Mouse (Mus musculus) small intestine, adult 2 months (tissue): ENCODE data around the gene Olfr521. TPM values are rescaled to one million over a fixed set of nuclear protein-coding genes. Genes with fewer than 3 reads are reported as not detected.
"Not testable (repeated sequence)": the region's sequence is repeated elsewhere in the genome, so short reads cannot be mapped to it uniquely, and the experiment has no call there.

Experiments
- H3K27ac ChIP-seq: fragments of 200-500 bp; 2 replicates; pipeline ENCODE4 v1.5.1; 2012; ENCODE audit warnings: low read depth, low read length, control low read depth, inconsistent platforms; ENCODE audit not compliant: insufficient read depth
- H3K27me3 ChIP-seq: fragments of 200-500 bp; 2 replicates; pipeline ENCODE4 v1.6.1; 2012; ENCODE audit warnings: mild to moderate bottlenecking, moderate library complexity, low read length, inconsistent platforms; ENCODE audit not compliant: control insufficient read depth, insufficient read depth
- H3K36me3 ChIP-seq: fragments of 200-500 bp; 2 replicates; pipeline ENCODE4 v1.6.1; 2012; ENCODE audit warnings: mild to moderate bottlenecking, low read length, control low read depth, inconsistent platforms; ENCODE audit not compliant: control insufficient read depth, insufficient read depth
- H3K4me1 ChIP-seq: fragments of 200-500 bp; 2 replicates; pipeline ENCODE4 v1.6.1; 2012; ENCODE audit warnings: low read length, inconsistent platforms, mixed read lengths; ENCODE audit not compliant: control insufficient read depth, insufficient read depth, insufficient read length
- H3K4me3 ChIP-seq: fragments of 200-500 bp; 2 replicates; pipeline ENCODE4 v1.5.1; 2012; ENCODE audit warnings: low read depth, mild to moderate bottlenecking, control low read depth, inconsistent platforms, low read length, moderate library complexity
- CTCF ChIP-seq: fragments of 200-500 bp; IDR thresholded peaks from 2 replicates; pipeline ENCODE4 v1.5.1; 2012; ENCODE audit warnings: low read depth, mild to moderate bottlenecking, control low read depth, inconsistent platforms, low read length, moderate library complexity, mixed read lengths; ENCODE audit not compliant: insufficient replicate concordance, insufficient read length; ENCODE audit errors: extremely low read depth
- POLR2A ChIP-seq: fragments of 200-500 bp; IDR thresholded peaks from 2 replicates; pipeline ENCODE4 v1.6.1; 2012; ENCODE audit warnings: low read depth, mild to moderate bottlenecking, control low read depth, inconsistent platforms, low read length, moderate library complexity
- WGBS: fragments of 180-500 bp; shearing (Covaris S2); methylation state at CpG from one replicate; pipeline ENCODE4 v1.1.7; 2018; 5-methylcytosine and 5-hydroxymethylcytosine counted together
- polyA plus RNA-seq: library from polyadenylated mRNA; depleted of rRNA; stranded (reverse); fragments of >200 nt; gene quantifications from 2 replicates; pipeline ENCODE4 v1.2.3, GENCODE M21; 2012; rRNA removed

Gene Olfr521
- polyA plus RNA-seq, 1 experiment, result not detected

DNA sequence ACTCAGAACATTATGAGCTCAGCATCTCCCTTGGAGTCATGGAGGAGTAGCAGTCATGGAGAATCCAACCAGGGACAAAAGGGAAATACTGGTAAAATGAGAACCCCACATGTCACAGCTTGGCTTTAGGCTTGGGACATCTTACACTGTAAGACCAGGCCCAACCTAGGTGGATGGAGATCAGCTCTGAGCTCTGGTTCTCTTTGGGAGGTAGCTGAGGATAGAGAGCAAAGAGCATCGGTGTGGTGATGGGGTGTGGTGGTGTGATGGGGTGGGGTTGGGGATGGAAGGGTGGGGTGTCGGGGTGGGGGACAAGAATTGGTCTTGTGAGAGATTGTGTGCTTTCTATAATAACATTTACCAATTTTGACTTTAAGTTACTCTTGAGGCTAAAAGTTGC is 47.5 kb downstream of the Olfr521 start:
- Histone ChIP-seq H3K27me3 (no peaks in the 10 kb centered on the region), H3K27ac (no peak overlapping the region), H3K36me3 (peaks cover 3% of the 10 kb centered on the region; the same call in 1 of the 2 replicates), H3K4me1 (no peaks in the 10 kb centered on the region), H3K4me3 (no peak overlapping the region)
- TF ChIP-seq POLR2A, result no peak
- 91% methylated on average over 2 of the region's 2 CpGs for WGBS

GRCm38 (mm10) chr7:99811661-99812060 is 48.4 kb downstream of the Olfr521 start:
- Histone ChIP-seq H3K27me3 (no peaks in the 10 kb centered on the region), H3K36me3 (peaks cover 3% of the 10 kb centered on the region; the same call in 1 of the 2 replicates), H3K27ac (no peak overlapping the region), H3K4me1 (no peaks in the 10 kb centered on the region), H3K4me3 (no peak overlapping the region)
- TF ChIP-seq POLR2A (no peak), CTCF (no peak)
- WGBS, result 40% methylated on average over 4 of the region's 4 CpGs

DNA sequence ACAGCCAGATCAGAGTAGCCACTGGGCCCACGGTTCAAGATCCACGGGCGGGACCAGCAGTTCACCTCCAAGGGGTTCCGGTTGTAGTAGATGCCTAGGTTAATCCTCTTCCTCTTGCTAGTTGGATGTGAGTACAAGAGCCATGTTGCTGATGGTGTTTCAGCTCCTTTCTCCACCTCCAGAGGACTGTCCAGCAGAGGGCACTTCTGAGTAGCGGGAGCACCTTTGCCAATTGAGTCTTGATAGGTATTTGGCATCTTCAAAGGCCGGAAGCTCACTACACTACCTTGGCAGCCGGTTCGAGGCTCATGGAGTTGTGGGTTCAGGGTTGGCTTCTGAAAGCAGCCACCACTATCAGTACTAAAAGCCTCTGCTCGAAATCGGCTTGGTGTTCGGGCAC is 50.1 kb downstream of the Olfr521 start:
- 94% methylated on average over 11 of the region's 11 CpGs for WGBS
- TF ChIP-seq POLR2A, result no peak
- no peak for TF ChIP-seq CTCF
- Histone ChIP-seq H3K27me3 (no peaks in the 10 kb centered on the region), H3K4me1 (no peaks in the 10 kb centered on the region), H3K27ac (no peak overlapping the region), H3K36me3 (peaks cover 3% of the 10 kb centered on the region; the same call in 1 of the 2 replicates), H3K4me3 (no peak overlapping the region)

DNA sequence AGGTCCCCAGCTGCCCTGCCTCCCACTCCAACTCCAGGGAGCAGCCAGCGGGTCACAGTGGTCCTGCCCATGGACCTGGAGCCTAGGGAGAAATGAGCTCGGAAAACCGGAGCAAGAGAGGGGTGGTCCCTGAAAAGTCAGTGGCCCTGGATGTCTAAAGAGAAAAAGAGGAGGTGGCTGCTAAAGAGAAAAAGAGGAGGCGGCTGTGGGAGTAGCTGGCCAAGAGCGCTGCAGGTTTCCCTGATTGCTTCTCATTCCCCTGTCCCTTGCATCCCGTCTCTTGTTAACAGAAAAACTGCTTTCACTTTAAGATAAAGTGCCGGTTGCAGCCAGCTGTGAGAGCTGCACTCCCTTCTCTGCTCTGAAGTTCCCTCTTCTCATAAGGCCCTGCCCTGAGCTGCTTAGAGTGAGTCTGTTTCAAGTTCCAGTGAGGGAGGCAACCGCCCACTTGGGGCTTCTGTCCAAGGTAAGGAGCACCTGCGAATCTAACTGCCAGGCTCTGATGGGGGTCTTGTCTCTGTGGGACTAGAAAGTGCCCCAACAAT is 54.9 kb downstream of the Olfr521 start:
- H3K27me3 ChIP-seq, H3K4me1 ChIP-seq, H3K36me3 ChIP-seq: not testable (repeated sequence)
- H3K27ac ChIP-seq, result 0 out of 2 replicates have a peak overlapping the region, but pooled peaks have one; percentile 57
- WGBS, result 33% methylated on average over 9 of the region's 9 CpGs
- H3K4me3 ChIP-seq, result peak overlapping the region; percentile 16

Other genes with a start within 250 kb of the Olfr521 start
- 34.3 and 66.7 TPM in 2 replicates for gene Arrb1, start 228.0 kb upstream of the Olfr521 start, polyA plus RNA-seq
- 2.7 and 2.8 TPM in 2 replicates for gene Tpbgl, start 136.4 kb upstream of the Olfr521 start, polyA plus RNA-seq
- 19.3 and 28.3 TPM in 2 replicates for gene Slco2b1, start 52.2 kb upstream of the Olfr521 start, polyA plus RNA-seq
- gene Olfr520, start 33.2 kb upstream of the Olfr521 start, polyA plus RNA-seq, result not detected in 2 replicates
- 0.82 and 1.3 TPM in 2 replicates for gene Neu3, start 64.9 kb downstream of the Olfr521 start, polyA plus RNA-seq
- gene Xrra1, start 95.6 kb downstream of the Olfr521 start, polyA plus RNA-seq, result 0.05 TPM in 1 of 2 replicates, not detected in the other
- 6.3 and 12.0 TPM in 2 replicates for gene Spcs2, start 100.0 kb downstream of the Olfr521 start, polyA plus RNA-seq
- 1.4 and 2.2 TPM in 2 replicates for gene Rnf169, start 216.9 kb downstream of the Olfr521 start, polyA plus RNA-seq
- gene Chrdl2, start 242.7 kb downstream of the Olfr521 start, polyA plus RNA-seq, result 0.34 and 0.85 TPM in 2 replicates